Mouse (Mus musculus) CD4-positive helper T cell, adult 2 months (primary cell): Measurements from ENCODE around the gene Vps13d.

ENCODE experiments used
- DNase-seq: peaks from one replicate; pipeline ENCODE4 v3.0.0-alpha.2; 2012; ENCODE audit warnings: low read depth, missing footprints, low spot score

Gene Vps13d

GRCm38 (mm10) chr4:144980110-144980509 lies 214.7 kb downstream of the Vps13d start:
- peak; percentile 15 for DNase-seq

- no peak for DNase-seq
Observed at GRCm38 (mm10) chr4:144978039-144978438, 216.8 kb downstream of the Vps13d start.

- no peak for DNase-seq
Observed at GRCm38 (mm10) chr4:144977057-144977456, 217.7 kb downstream of the Vps13d start.

GRCm38 (mm10) chr4:144975505-144975904 lies 219.3 kb downstream of the Vps13d start:
- DNase-seq, result no peak

GRCm38 (mm10) chr4:144974458-144974857 lies 220.3 kb downstream of the Vps13d start:
- DNase-seq, result no peak

GRCm38 (mm10) chr4:144972948-144973720 lies 221.7 kb downstream of the Vps13d start:
- DNase-seq, result no peak

DNA sequence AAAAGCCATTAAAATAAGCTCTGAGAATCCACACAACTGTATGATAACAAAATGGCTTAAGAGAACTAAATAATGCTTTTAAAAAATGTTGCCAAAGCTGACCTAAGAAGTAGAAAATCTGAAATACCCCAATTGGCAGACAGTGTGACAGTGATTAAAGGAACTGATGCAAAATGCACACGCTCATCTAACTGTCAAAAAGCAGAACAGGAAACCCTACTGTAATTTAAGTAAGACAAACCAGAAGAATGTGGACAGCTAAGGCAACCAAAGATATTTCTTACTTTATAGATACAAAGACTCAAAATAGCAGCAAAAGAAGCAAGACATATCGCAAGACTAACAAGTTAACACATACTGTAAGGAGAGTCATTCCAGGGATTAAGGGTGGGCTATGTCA lies 223.8 kb downstream of the Vps13d start:
- no peak for DNase-seq

DNA sequence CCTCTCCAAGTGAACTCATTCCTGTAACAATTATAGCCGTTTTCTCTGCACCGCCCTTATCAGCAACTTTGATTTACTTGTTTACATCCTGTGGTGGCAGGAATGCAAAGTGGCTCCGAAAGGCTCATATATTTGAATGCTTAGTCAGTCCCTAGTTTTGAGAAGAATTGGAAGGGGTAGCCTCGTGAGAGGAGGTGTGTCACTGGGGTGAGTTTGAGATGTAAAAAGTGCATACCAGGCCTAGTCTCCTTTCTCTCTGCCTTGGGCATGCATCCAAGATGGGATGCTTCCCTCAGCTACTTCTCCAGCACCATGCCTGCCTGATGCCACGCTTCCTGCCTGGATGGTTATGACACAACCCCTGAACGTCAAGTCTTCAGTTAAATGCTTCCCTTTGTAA lies 225.8 kb downstream of the Vps13d start:
- no peak for DNase-seq

DNA sequence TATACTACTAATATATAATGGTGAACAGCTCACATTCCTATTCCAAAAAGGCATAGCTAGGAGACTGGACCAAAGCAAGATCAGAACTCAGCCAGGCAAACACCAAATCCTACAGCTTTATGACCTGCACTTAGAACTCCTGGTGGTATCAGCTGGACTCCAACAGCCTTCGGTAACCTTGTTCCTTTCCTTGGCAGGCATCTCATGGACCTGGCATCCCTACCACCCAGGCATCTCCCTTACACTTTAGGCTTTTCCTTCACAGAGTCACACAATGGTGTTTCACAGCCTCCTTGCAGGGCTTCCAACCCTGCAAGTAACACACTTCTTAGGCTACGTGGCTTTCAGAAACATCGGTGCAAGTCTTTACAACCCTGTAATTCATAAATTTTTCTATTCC lies 226.4 kb downstream of the Vps13d start:
- no peak for DNase-seq

DNA sequence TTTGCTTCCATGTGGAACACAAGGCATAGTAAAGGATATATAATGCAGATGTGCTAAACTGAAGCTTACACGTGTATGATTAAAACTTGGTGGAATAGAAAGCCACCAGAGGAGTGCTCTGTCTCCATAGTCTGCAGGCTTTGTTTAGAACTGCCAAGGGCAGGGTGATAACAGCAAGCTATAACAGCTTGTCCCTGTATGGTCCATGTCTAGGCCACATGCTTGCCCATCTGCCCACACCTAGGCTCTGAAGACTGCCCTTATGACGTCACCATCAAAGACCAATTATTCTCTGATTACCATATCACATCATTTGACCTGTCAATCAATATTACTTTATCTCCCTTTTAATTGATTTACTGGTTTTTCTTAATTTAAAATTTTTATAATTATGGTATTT lies 229.6 kb downstream of the Vps13d start:
- no peak for DNase-seq

GRCm38 (mm10) chr4:144961696-144962095 lies 233.1 kb downstream of the Vps13d start:
- no peak for DNase-seq

DNA sequence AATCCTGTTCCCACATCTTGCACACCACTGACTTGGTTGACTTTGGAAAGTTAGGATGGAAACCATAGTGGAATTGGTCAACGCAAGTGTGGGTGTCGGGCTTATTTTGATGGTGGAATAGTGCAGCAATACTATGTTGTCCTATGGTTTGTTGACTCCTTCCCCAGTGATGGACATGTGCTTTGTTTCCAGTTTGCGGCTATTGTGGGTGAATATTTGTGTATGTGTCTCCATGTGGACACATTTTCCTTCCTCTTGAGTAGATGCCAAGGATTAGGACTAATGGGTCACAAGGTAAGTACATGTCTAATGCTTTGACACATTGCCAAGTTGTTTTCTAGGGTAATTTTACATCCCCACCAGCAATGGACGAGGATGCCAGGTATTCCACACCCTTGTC lies 233.6 kb downstream of the Vps13d start:
- no peak for DNase-seq

- no peak for DNase-seq
Observed at GRCm38 (mm10) chr4:144960188-144960904, 234.5 kb downstream of the Vps13d start.

GRCm38 (mm10) chr4:144957721-144958120 lies 237.1 kb downstream of the Vps13d start:
- DNase-seq, result no peak

- no peak for DNase-seq
Observed at GRCm38 (mm10) chr4:144957186-144957585, 237.6 kb downstream of the Vps13d start.

DNA sequence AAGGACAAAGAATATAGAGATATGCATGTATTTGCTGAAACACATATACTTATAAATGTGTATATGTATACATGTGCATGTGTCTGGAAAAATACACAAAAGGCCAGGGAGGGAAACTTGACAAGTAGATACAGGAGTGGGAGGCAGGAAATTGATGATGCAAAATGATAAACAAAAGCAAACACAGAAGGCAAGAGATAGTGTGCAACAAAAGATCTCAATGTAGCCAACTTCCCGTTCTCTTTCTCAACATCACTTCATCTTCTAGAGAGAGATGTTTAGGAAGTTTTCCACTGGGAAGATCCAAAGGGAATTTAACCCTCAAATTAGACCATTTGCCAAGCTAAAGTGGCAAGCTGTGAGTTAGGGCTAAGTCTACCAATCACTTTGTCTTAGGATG lies 238.5 kb downstream of the Vps13d start:
- DNase-seq, result no peak

DNA sequence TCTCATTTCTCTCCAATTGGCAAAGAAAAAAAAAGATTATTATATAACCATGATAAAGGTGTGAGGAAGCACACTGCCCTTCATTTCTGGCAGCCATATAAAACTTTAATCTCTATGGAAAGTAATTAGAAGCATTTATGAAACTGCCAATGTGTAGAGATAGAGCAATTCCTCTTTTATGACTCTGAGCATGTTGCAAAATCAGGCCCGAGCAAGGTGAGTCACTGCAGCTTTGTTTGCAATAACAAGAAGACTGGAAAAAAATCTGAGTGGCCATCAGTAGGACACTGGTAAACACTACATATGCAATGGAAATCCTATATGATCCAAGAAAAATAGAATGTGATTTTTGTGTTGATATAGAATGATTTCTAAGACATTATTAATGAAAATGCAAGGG lies 238.9 kb downstream of the Vps13d start:
- no peak for DNase-seq

DNA sequence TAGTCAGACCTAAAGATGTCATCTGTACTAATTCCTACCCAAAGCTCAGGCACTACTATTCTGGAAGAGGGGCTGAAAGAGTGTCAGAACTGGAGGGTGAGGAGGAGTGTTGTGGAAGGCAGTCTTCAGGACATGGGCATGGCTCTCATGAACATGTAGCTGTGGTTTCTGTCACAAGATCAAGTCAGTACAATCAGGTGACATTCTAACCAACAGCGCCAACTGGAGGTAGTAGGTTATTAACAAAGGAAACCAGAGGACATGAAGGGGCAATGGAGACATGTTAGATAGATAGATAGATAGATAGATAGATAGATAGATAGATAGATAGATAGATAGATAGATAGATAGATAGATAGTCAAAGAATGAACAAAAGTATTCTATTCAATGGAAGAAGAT lies 241.4 kb downstream of the Vps13d start:
- no peak for DNase-seq

DNA sequence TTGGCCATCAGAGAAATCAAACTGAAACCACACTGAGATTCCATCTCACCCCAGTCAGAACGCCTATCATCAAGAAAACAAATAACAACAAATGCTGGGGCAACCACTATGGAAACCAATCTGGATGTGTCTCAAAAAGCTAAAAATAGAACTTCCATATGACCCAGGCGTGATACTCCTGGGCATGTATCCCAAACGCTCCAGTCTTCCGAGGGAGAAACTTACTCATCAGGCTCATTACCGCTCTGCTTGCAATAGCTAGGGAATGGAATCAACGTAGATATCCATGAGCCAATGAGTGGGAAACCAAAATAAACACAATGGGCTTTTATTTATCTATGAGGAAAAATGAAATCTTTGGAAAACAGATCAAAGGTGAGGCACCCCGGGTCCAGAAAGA lies 242.9 kb downstream of the Vps13d start:
- no peak for DNase-seq

DNA sequence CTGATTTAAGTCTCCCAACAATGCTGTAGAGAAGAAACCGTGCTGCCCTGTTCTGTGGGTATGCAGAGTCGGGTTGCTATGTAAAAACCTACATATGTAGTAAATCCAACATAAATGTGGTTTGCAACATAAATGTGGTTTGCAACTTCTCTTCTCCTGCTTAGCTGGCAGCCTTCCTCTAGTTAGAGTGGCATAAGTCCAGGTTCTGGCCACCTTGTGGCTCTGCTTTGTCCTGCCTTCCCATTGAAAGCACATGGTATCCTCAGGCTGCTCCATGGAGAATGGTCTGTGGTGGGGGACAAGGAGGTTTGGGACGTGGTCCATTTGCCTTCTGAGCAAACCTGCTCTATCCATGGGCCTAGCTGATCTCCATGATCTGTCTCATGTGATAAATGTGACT lies 243.9 kb downstream of the Vps13d start:
- no peak for DNase-seq

GRCm38 (mm10) chr4:144950327-144950711 lies 244.5 kb downstream of the Vps13d start:
- DNase-seq, result no peak

GRCm38 (mm10) chr4:144949441-144950326 lies 245.1 kb downstream of the Vps13d start:
- DNase-seq, result no peak
